In genomic region chr11:117935616-117936015, GRCm38 (mm10) we compare ENCODE assay signal across 9 mouse cellular contexts. TPM values are rescaled to one million over a fixed set of nuclear protein-coding genes. Genes with fewer than 3 reads are reported as not detected.
DNase-seq lines count a peak whose midpoint lies in the region; ATAC-seq and TF ChIP-seq lines count a peak whose summit lies in the region.
"Had no signal": no experiment of that assay in that cellular context is flagged by ENCODE, and none has a peak within 500 bp of the region (broad histone marks: within the 10 kb centered on the region; RNA-seq: fewer than 3 reads in every experiment).

No protein-coding gene starts in this region.

- no peak for TF ChIP-seq CTCF in forebrain, postnatal 0 days (IDR thresholded peaks at IDR 0.05; ENCODE audit: low read depth)

- H3K27me3 ChIP-seq in hindbrain, embryonic 13.5 days: peaks cover 60% of the 10 kb centered on the region
- no peaks in the 10 kb centered on the region; the same call in 1 of the 2 replicates for H3K27me3 ChIP-seq in hindbrain, embryonic 16.5 days (replicated peaks; ENCODE audit: control insufficient read depth, insufficient read depth, low read length)
- no peaks in the 10 kb centered on the region for H3K27me3 ChIP-seq in stomach, embryonic 14.5 days (ENCODE audit: control insufficient read depth, insufficient read depth, low read length)
- no peaks in the 10 kb centered on the region for H3K27me3 ChIP-seq in forebrain, postnatal 0 days (ENCODE audit: insufficient read depth, low read length)

- peak overlapping the region; percentile 39; the same call in 1 of the 2 replicates for H3K9ac ChIP-seq in hindbrain, embryonic 13.5 days
- no peak overlapping the region for H3K9ac ChIP-seq in hindbrain, embryonic 16.5 days (ENCODE audit: low read depth, low read length)
- no peak overlapping the region for H3K9ac ChIP-seq in stomach, embryonic 14.5 days (replicated peaks; ENCODE audit: low read depth, low read length)
- H3K9ac ChIP-seq in forebrain, postnatal 0 days: no peak overlapping the region

- no peak overlapping the region for H3K4me2 ChIP-seq in hindbrain, embryonic 13.5 days
- H3K4me2 ChIP-seq in hindbrain, embryonic 16.5 days (ENCODE audit: low read length): no peak overlapping the region
- no peak overlapping the region for H3K4me2 ChIP-seq in stomach, embryonic 14.5 days (replicated peaks; ENCODE audit: low read depth, low read length)
- no peak overlapping the region for H3K4me2 ChIP-seq in forebrain, postnatal 0 days (ENCODE audit: low read depth)

- H3K27ac ChIP-seq in hindbrain, embryonic 13.5 days: no peak overlapping the region
- H3K27ac ChIP-seq in hindbrain, embryonic 16.5 days (ENCODE audit: low read depth, low read length): no peak overlapping the region
- H3K27ac ChIP-seq in stomach, embryonic 14.5 days (ENCODE audit: low read length): peak overlapping the region; percentile 75; the same call in 1 of the 2 replicates
- no peak overlapping the region for H3K27ac ChIP-seq in forebrain, postnatal 0 days (ENCODE audit: low read depth, low read length)

- DNase-seq in heart, adult 8-10 months (ENCODE audit: low spot score): peak; percentile 71
- DNase-seq in kidney, postnatal 25 days: peak; percentile 76 to 78
- no peak for DNase-seq in right cerebral cortex, adult 2 months (ENCODE audit: low spot score in 2 of 2)
- no peak for DNase-seq in forebrain, postnatal 0 days
- DNase-seq in spleen, postnatal 36 days (ENCODE audit: low spot score in 2 of 2): no peak

- peaks cover 58% of the 10 kb centered on the region for H3K4me1 ChIP-seq in hindbrain, embryonic 13.5 days (replicated peaks)
- peaks cover 29% of the 10 kb centered on the region for H3K4me1 ChIP-seq in hindbrain, embryonic 16.5 days (ENCODE audit: control insufficient read depth, insufficient read depth, low read depth, low read length)
- peaks cover 78% of the 10 kb centered on the region for H3K4me1 ChIP-seq in stomach, embryonic 14.5 days (ENCODE audit: control insufficient read depth, insufficient read depth, low read length)
- H3K4me1 ChIP-seq in forebrain, postnatal 0 days (ENCODE audit: insufficient read depth): peaks cover 12% of the 10 kb centered on the region

- H3K36me3 ChIP-seq in hindbrain, embryonic 13.5 days: no peaks in the 10 kb centered on the region
- no peaks in the 10 kb centered on the region for H3K36me3 ChIP-seq in hindbrain, embryonic 16.5 days (ENCODE audit: control insufficient read depth, insufficient read depth, low read length)
- no peaks in the 10 kb centered on the region for H3K36me3 ChIP-seq in stomach, embryonic 14.5 days (ENCODE audit: control insufficient read depth, insufficient read depth, low read length)
- no peaks in the 10 kb centered on the region for H3K36me3 ChIP-seq in forebrain, postnatal 0 days (ENCODE audit: insufficient read depth)
- H3K36me3 ChIP-seq: G1E had no signal

- H3K4me3 ChIP-seq in hindbrain, embryonic 13.5 days: no peak overlapping the region
- H3K4me3 ChIP-seq in hindbrain, embryonic 16.5 days (ENCODE audit: low read length): no peak overlapping the region
- H3K4me3 ChIP-seq in stomach, embryonic 14.5 days (ENCODE audit: low read depth, low read length): no peak overlapping the region
- no peak overlapping the region for H3K4me3 ChIP-seq in forebrain, postnatal 0 days (ENCODE audit: low read depth, low read length)

- ATAC-seq in hindbrain, embryonic 13.5 days (ENCODE audit: low FRiP score): no peak
- no peak for ATAC-seq in hindbrain, embryonic 16.5 days
- ATAC-seq in stomach, embryonic 14.5 days (ENCODE audit: insufficient number of reproducible peaks, insufficient read depth, low FRiP score, low read depth): no peak
- ATAC-seq in forebrain, postnatal 0 days: no peak

- WGBS in hindbrain, embryonic 13.5 days: 66% methylated on average over 9 of the region's 9 CpGs
- 57% methylated on average over 9 of the region's 9 CpGs for WGBS in hindbrain, embryonic 16.5 days
- WGBS in stomach, embryonic 14.5 days: 66% methylated on average over 9 of the region's 9 CpGs
- 50% methylated on average over 9 of the region's 9 CpGs for WGBS in forebrain, postnatal 0 days

- no peaks in the 10 kb centered on the region for H3K9me3 ChIP-seq in hindbrain, embryonic 13.5 days
- no peaks in the 10 kb centered on the region for H3K9me3 ChIP-seq in hindbrain, embryonic 16.5 days (ENCODE audit: control insufficient read depth, low read length)
- no peaks in the 10 kb centered on the region for H3K9me3 ChIP-seq in stomach, embryonic 14.5 days (ENCODE audit: control insufficient read depth, low read depth, low read length)
- no peaks in the 10 kb centered on the region for H3K9me3 ChIP-seq in forebrain, postnatal 0 days (ENCODE audit: low read length)
- H3K9me3 ChIP-seq: G1E had no signal

RNA-seq across cellular contexts. Expression of gene Socs3, which starts 34.2 kb away (rescaled TPM):
- 8.3 and 8.8 TPM in 2 replicates for polyA plus RNA-seq in hindbrain, embryonic 13.5 days (2015; fragmentation: Nextera tagmentation; extraction: Ambion mirVana)
- 7.5 and 8.9 TPM in 2 replicates for polyA plus RNA-seq in hindbrain, embryonic 16.5 days (2015; fragmentation: Nextera tagmentation; extraction: Ambion mirVana)
- total RNA-seq in heart, adult 8-10 months (2022): 1 to 10 TPM; 3.8 to 6.2 (median 4.7) TPM
- polyA plus RNA-seq in stomach, embryonic 14.5 days (2014; fragmentation: Nextera tagmentation; extraction: Ambion mirVana): 9.2 and 11.5 TPM in 2 replicates
- total RNA-seq in forebrain, postnatal 0 days (2014; rRNA removed): 7.8 and 11.0 TPM in 2 replicates
- polyA plus RNA-seq in forebrain, postnatal 0 days (2015; fragmentation: Nextera tagmentation; extraction: Ambion mirVana): 6.5 and 8.4 TPM in 2 replicates

RNA-seq across cellular contexts. Expression of gene Pgs1, which starts 50.5 kb away (rescaled TPM):
- 47.4 and 47.6 TPM in 2 replicates for polyA plus RNA-seq in hindbrain, embryonic 13.5 days (2015; fragmentation: Nextera tagmentation; extraction: Ambion mirVana)
- 67.3 and 68.4 TPM in 2 replicates for polyA plus RNA-seq in hindbrain, embryonic 16.5 days (2015; fragmentation: Nextera tagmentation; extraction: Ambion mirVana)
- total RNA-seq in heart, adult 8-10 months (2022): 10 to 100 TPM; 16.4 to 20.6 (median 19.2) TPM
- polyA plus RNA-seq in stomach, embryonic 14.5 days (2014; fragmentation: Nextera tagmentation; extraction: Ambion mirVana): 30.6 and 30.8 TPM in 2 replicates
- 55.7 and 63.0 TPM in 2 replicates for total RNA-seq in forebrain, postnatal 0 days (2014; rRNA removed)
- polyA plus RNA-seq in forebrain, postnatal 0 days (2015; fragmentation: Nextera tagmentation; extraction: Ambion mirVana): 47.7 and 54.4 TPM in 2 replicates

Comparison
In these comparisons a context has a peak if more than half of its experiments do, and no peak if none do; other contexts are left out.
1. DNase-seq: peak in heart, adult 8-10 months (single experiment) and kidney, postnatal 25 days (2 of 2); none in right cerebral cortex, adult 2 months (0 of 2), forebrain, postnatal 0 days (single experiment) and spleen, postnatal 36 days (0 of 2).